Mouse (Mus musculus) kidney, adult 2 months (tissue): Measurements from ENCODE around the gene Cfap20. TPM values are rescaled to one million over a fixed set of nuclear protein-coding genes. Genes with fewer than 3 reads are reported as not detected.

ENCODE experiments used
- DNase-seq: peaks from one replicate; pipeline ENCODE4 v3.0.0; 2021
- H3K27ac ChIP-seq: fragments of 200-500 bp; 2 replicates; pipeline ENCODE4 v1.5.1; 2012; ENCODE audit warnings: low read depth, low read length, control low read depth, inconsistent platforms; ENCODE audit not compliant: insufficient read depth
- H3K27me3 ChIP-seq: fragments of 200-500 bp; replicated peaks from 2 replicates; pipeline ENCODE4 v1.6.1; 2012; ENCODE audit warnings: mild to moderate bottlenecking, moderate library complexity, low read length, inconsistent platforms; ENCODE audit not compliant: control insufficient read depth, insufficient read depth
- H3K36me3 ChIP-seq: fragments of 200-500 bp; 2 replicates; pipeline ENCODE4 v1.6.1; 2012; ENCODE audit warnings: mild to moderate bottlenecking, moderate library complexity, low read length, inconsistent platforms; ENCODE audit not compliant: control insufficient read depth, insufficient read depth
- H3K4me1 ChIP-seq: fragments of 200-500 bp; 2 replicates; pipeline ENCODE4 v1.6.1; 2011; ENCODE audit warnings: low read length; ENCODE audit not compliant: control insufficient read depth, insufficient read depth
- H3K4me3 ChIP-seq: fragments of 200-500 bp; 2 replicates; pipeline ENCODE4 v1.5.1; 2011; ENCODE audit warnings: mild to moderate bottlenecking, low read depth, low read length, control low read depth; ENCODE audit not compliant: insufficient read depth
- CTCF ChIP-seq: fragments of 200-500 bp; conservative IDR thresholded peaks from 2 replicates; pipeline ENCODE4 v1.5.1; 2011; ENCODE audit warnings: low read depth, mild to moderate bottlenecking, control low read depth, low read length, moderate library complexity, mixed read lengths; ENCODE audit not compliant: insufficient read depth, insufficient read length
- POLR2A ChIP-seq: fragments of 200-500 bp; IDR thresholded peaks from one replicate; pipeline ENCODE4 v1.6.1; 2011; ENCODE audit warnings: low read depth, low read length, control low read depth
- WGBS: fragments of 180-500 bp; shearing (Covaris S2); methylation state at CpG from one replicate; pipeline ENCODE4 v1.1.7; 2018; 5-methylcytosine and 5-hydroxymethylcytosine counted together
- polyA plus RNA-seq: library from polyadenylated mRNA; depleted of rRNA; stranded (reverse); fragments of >200 nt; gene quantifications from 2 replicates; pipeline ENCODE4 v1.2.3, GENCODE M21; 2012

Gene Cfap20
- polyA plus RNA-seq, 1 experiment: 35.7 TPM

- H3K27me3 ChIP-seq: no peaks in the 10 kb centered on the region
- WGBS: under 1% methylated on average over 25 of the region's 25 CpGs
- peak; percentile 60 for DNase-seq
- peak overlapping the region; percentile 73 for H3K4me3 ChIP-seq
- TF ChIP-seq POLR2A (no peak), CTCF (no peak)
- peaks cover 20% of the 10 kb centered on the region for H3K4me1 ChIP-seq
- peak overlapping the region; percentile 68 for H3K27ac ChIP-seq
- H3K36me3 ChIP-seq: no peaks in the 10 kb centered on the region
These were observed 436 bp downstream of the Cfap20 start for GRCm38 (mm10) chr8:95434233-95434632.

GRCm38 (mm10) chr8:95433124-95433523 is 1.5 kb downstream of the Cfap20 start:
- H3K27ac ChIP-seq: no peak overlapping the region
- 56% methylated on average over 4 of the region's 4 CpGs for WGBS
- no peak for TF ChIP-seq CTCF
- TF ChIP-seq POLR2A: no peak
- peak overlapping the region; percentile 2; the same call in 1 of the 2 replicates for H3K4me3 ChIP-seq
- no peak for DNase-seq
- H3K36me3 ChIP-seq: no peaks in the 10 kb centered on the region
- no peaks in the 10 kb centered on the region for H3K27me3 ChIP-seq
- H3K4me1 ChIP-seq: peaks cover 22% of the 10 kb centered on the region

DNA sequence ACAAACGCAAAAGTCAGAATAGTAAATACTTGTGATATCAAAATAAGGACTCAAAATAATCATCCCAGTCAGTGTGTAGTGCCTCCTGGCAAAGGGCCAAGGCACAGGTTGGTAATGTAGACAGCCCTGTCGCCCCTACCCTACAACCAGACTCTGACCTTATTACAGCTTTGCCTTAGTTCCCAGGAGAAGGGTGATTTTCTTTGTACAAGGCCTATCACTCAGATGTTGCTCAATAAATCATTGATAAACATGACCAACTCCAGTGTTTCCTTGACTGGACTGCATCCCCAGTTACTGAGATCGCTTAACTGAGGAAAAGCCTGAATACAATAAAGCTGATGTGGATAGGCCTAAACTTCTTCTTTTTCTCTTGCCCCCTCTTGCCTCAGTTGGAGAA is 2.2 kb downstream of the Cfap20 start:
- Histone ChIP-seq H3K36me3 (no peaks in the 10 kb centered on the region), H3K27me3 (no peaks in the 10 kb centered on the region)
- 56% methylated on average over 3 of the region's 3 CpGs for WGBS

GRCm38 (mm10) chr8:95429945-95430344 is 4.7 kb downstream of the Cfap20 start:
- H3K27ac ChIP-seq: no peak overlapping the region
- peaks cover 31% of the 10 kb centered on the region for H3K4me1 ChIP-seq
- no peak overlapping the region for H3K4me3 ChIP-seq
- no peaks in the 10 kb centered on the region for H3K36me3 ChIP-seq
- TF ChIP-seq CTCF (peak; percentile 55), POLR2A (no peak)
- H3K27me3 ChIP-seq: no peaks in the 10 kb centered on the region
- 11% methylated on average over 3 of the region's 3 CpGs for WGBS
- peak; percentile 81 for DNase-seq

More for the DNA sequence above, 2.2 kb downstream of the Cfap20 start:
- Histone ChIP-seq H3K4me1 (peaks cover 27% of the 10 kb centered on the region), H3K27ac (no peak overlapping the region), H3K4me3 (no peak overlapping the region)
- no peak for DNase-seq
- TF ChIP-seq POLR2A: no peak
- TF ChIP-seq CTCF: no peak

DNA sequence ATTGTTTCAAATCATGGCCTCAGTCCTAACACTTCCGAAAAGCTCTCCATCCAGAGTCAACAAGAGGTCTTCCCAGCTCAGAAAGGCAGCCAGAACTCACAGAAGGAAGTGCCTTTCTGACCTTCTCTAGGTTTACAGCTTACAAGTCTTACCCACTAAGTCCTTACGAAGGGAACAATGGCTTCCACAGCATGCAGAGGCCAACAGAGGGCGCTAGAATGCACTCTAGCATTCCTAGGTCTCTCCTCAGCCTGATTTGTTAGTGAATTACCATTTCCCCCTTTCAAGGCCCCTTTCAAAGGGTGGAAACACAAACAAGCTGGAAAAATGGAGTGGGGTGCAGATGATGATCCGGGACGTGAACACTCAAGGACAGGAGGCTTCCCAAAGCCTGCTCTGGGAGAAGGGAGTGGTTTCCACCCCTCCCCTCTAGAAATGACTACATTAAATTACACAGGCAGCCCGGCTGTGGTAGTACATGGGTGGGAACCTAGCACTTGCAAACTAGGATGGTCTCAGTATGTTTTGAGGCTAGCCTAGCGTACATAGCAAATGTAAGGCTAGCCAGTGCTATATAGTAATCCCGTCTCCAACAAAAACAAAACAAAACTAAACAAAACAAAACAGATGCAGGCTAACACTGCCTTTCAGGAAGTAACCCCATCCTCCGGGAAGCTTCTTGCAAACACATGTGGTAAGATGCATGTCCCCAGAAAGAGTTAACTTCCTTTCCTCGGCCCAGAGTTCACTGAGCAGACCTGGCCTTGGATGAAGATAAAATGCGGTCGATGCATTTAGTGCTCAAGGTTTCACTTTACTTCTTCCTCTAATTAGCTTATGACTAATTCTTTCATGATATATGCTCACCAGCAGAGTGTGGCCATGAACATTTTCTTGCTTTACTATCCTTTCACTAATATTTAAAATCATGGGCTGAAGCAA is 6.8 kb downstream of the Cfap20 start:
- no peaks in the 10 kb centered on the region for H3K27me3 ChIP-seq
- DNase-seq: peak; percentile 81
- H3K4me3 ChIP-seq: no peak overlapping the region
- no peak overlapping the region; the same call in 1 of the 2 replicates for H3K27ac ChIP-seq
- WGBS: 32% methylated on average over 12 of the region's 12 CpGs
- TF ChIP-seq CTCF (peak; percentile 82), POLR2A (no peak)
- peaks cover 23% of the 10 kb centered on the region for H3K4me1 ChIP-seq
- H3K36me3 ChIP-seq: no peaks in the 10 kb centered on the region; the same call in 1 of the 2 replicates

DNA sequence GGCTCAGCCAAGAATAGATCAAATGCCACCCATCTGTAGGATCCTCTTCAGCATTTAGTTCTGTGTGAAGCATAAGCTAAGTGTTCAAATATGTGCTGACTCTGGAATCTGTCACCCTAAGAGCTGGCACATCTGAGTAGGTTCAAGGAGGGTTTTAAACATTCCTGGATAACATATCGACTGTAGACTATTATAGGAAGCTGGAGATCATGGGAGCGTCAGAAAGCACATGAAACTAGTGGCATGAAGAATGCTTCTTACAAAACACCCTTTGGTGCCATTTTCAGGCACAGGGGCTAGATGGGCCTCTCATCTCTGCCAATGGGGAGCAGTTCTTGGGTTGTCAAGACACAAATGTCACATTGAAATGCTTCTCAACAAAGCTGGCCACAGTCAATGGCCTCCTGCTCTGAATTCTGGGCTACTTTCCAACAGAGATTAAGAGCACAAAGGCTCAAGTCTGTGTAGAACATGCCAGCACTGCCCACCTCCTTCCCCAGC is 7.8 kb downstream of the Cfap20 start:
- H3K27me3 ChIP-seq: no peaks in the 10 kb centered on the region
- no peaks in the 10 kb centered on the region; the same call in 1 of the 2 replicates for H3K36me3 ChIP-seq
- H3K4me3 ChIP-seq: no peak overlapping the region
- no peak for TF ChIP-seq CTCF
- TF ChIP-seq POLR2A: no peak
- 0 out of 2 replicates have a peak overlapping the region, but pooled peaks have one; percentile 41 for H3K27ac ChIP-seq
- H3K4me1 ChIP-seq: peaks cover 19% of the 10 kb centered on the region
- peak; percentile 59 for DNase-seq
- 36% methylated on average over 2 of the region's 2 CpGs for WGBS

GRCm38 (mm10) chr8:95424682-95425081 is 10.0 kb downstream of the Cfap20 start:
- Histone ChIP-seq H3K27me3 (no peaks in the 10 kb centered on the region), H3K4me1 (peaks cover 15% of the 10 kb centered on the region), H3K36me3 (peaks cover 3% of the 10 kb centered on the region), H3K27ac (no peak overlapping the region), H3K4me3 (no peak overlapping the region)
- 78% methylated on average over 7 of the region's 7 CpGs for WGBS
- no peak for TF ChIP-seq POLR2A
- no peak for TF ChIP-seq CTCF
- DNase-seq: no peak
